ENCODE assay signal across 8 mouse cellular contexts in genomic region chr11:98751221-98751782, GRCm38 (mm10). TPM values are rescaled to one million over a fixed set of nuclear protein-coding genes. Genes with fewer than 3 reads are reported as not detected.
DNase-seq lines count a peak whose midpoint lies in the region; ATAC-seq lines count a peak whose summit lies in the region.

No protein-coding gene starts in this region.

- H3K36me3 ChIP-seq in embryonic facial prominence, embryonic 10.5 days (replicated peaks) = peaks cover 13% of the 10 kb centered on the region
- H3K36me3 ChIP-seq in hindbrain, embryonic 11.5 days (ENCODE audit: control insufficient read depth, insufficient read depth, low read length) = 0 out of 2 replicates have a peak, but pooled peaks cover 3% of the 10 kb centered on the region
- H3K36me3 ChIP-seq in limb, embryonic 15.5 days = peaks cover 14% of the 10 kb centered on the region
- H3K36me3 ChIP-seq in neural tube, embryonic 15.5 days = peaks cover 16% of the 10 kb centered on the region; the same call in 1 of the 2 replicates

- no peak for ATAC-seq in hindbrain, embryonic 11.5 days (ENCODE audit: low FRiP score)
- ATAC-seq in limb, embryonic 15.5 days (ENCODE audit: insufficient number of reproducible peaks, low FRiP score, low TSS enrichment, low read depth) = peak; percentile 37
- no peak for ATAC-seq in neural tube, embryonic 15.5 days (ENCODE audit: low FRiP score)

- H3K4me1 ChIP-seq in embryonic facial prominence, embryonic 10.5 days = peaks cover 87% of the 10 kb centered on the region
- H3K4me1 ChIP-seq in hindbrain, embryonic 11.5 days (replicated peaks; ENCODE audit: control insufficient read depth, insufficient read depth, low read length) = peaks cover 53% of the 10 kb centered on the region
- H3K4me1 ChIP-seq in limb, embryonic 15.5 days = peaks cover 87% of the 10 kb centered on the region
- peaks cover 92% of the 10 kb centered on the region for H3K4me1 ChIP-seq in neural tube, embryonic 15.5 days

- intact Hi-C loops in heart, postnatal 14 days (cut with DNase I) = no loop called here

- H3K27ac ChIP-seq in embryonic facial prominence, embryonic 10.5 days (replicated peaks) = peak overlapping the region; percentile 79
- peak overlapping the region; percentile 92 for H3K27ac ChIP-seq in hindbrain, embryonic 11.5 days (ENCODE audit: low read depth, low read length)
- peak overlapping the region; percentile 86 for H3K27ac ChIP-seq in limb, embryonic 15.5 days
- peak overlapping the region; percentile 89 for H3K27ac ChIP-seq in neural tube, embryonic 15.5 days (replicated peaks)

- peak; percentile 60 to 64 for DNase-seq in heart, adult 18-20 months
- no peak for DNase-seq in heart, postnatal 14 days
- no peak for DNase-seq in embryonic facial prominence, embryonic 10.5 days (ENCODE audit: low spot score)
- DNase-seq in hindbrain, embryonic 11.5 days (ENCODE audit: low spot score) = no peak
- no peak for DNase-seq in adipocyte (ENCODE audit: low spot score)
- no peak for DNase-seq in urinary bladder, postnatal 4 days (ENCODE audit: low spot score in 2 of 2)

- no peak overlapping the region for H3K4me2 ChIP-seq in hindbrain, embryonic 11.5 days (replicated peaks; ENCODE audit: low read depth, low read length)
- peak overlapping the region; percentile 39 for H3K4me2 ChIP-seq in limb, embryonic 15.5 days
- peak overlapping the region; percentile 94 for H3K4me2 ChIP-seq in neural tube, embryonic 15.5 days

- WGBS in embryonic facial prominence, embryonic 10.5 days = 48% methylated on average over 6 of the region's 6 CpGs
- 58% methylated on average over 6 of the region's 6 CpGs for WGBS in hindbrain, embryonic 11.5 days
- 27% methylated on average over 6 of the region's 6 CpGs for WGBS in limb, embryonic 15.5 days
- WGBS in neural tube, embryonic 15.5 days = 24% methylated on average over 6 of the region's 6 CpGs

- peaks cover 5% of the 10 kb centered on the region; the same call in 1 of the 2 replicates for H3K27me3 ChIP-seq in embryonic facial prominence, embryonic 10.5 days (replicated peaks; ENCODE audit: low read depth, poor library complexity, severe bottlenecking)
- no peaks in the 10 kb centered on the region for H3K27me3 ChIP-seq in hindbrain, embryonic 11.5 days (ENCODE audit: control insufficient read depth, insufficient read depth, low read length)
- no peaks in the 10 kb centered on the region for H3K27me3 ChIP-seq in limb, embryonic 15.5 days
- H3K27me3 ChIP-seq in neural tube, embryonic 15.5 days (replicated peaks) = no peaks in the 10 kb centered on the region

- H3K4me3 ChIP-seq in embryonic facial prominence, embryonic 10.5 days = peak overlapping the region; percentile 21; the same call in 1 of the 2 replicates
- H3K4me3 ChIP-seq in hindbrain, embryonic 11.5 days (ENCODE audit: low read depth, low read length) = no peak overlapping the region
- H3K4me3 ChIP-seq in limb, embryonic 15.5 days = 0 out of 2 replicates have a peak overlapping the region, but pooled peaks have one; percentile 9
- H3K4me3 ChIP-seq in neural tube, embryonic 15.5 days (replicated peaks) = no peak overlapping the region

- peak overlapping the region; percentile 42 for H3K9ac ChIP-seq in hindbrain, embryonic 11.5 days (ENCODE audit: low read depth, low read length)
- no peak overlapping the region for H3K9ac ChIP-seq in limb, embryonic 15.5 days
- H3K9ac ChIP-seq in neural tube, embryonic 15.5 days (replicated peaks) = peak overlapping the region; percentile 3

- no peaks in the 10 kb centered on the region for H3K9me3 ChIP-seq in embryonic facial prominence, embryonic 10.5 days
- H3K9me3 ChIP-seq in hindbrain, embryonic 11.5 days (ENCODE audit: control insufficient read depth, low read length) = no peaks in the 10 kb centered on the region
- no peaks in the 10 kb centered on the region for H3K9me3 ChIP-seq in limb, embryonic 15.5 days
- H3K9me3 ChIP-seq in neural tube, embryonic 15.5 days (replicated peaks) = no peaks in the 10 kb centered on the region

RNA-seq across cellular contexts. Expression of gene Thra, which starts 10.9 kb away (rescaled TPM):
- total RNA-seq in heart, adult 18-20 months (2021) = 100 to 1,000 TPM in 1 of 2 experiments, 10 to 100 TPM in 1; 99.7 to 103 TPM
- 100 to 1,000 TPM; 123 to 130 TPM for total RNA-seq in heart, postnatal 14 days (2021)
- polyA plus RNA-seq in embryonic facial prominence, embryonic 10.5 days (2016; fragmentation: Nextera tagmentation; extraction: Ambion mirVana) = 8.8 and 9.1 TPM in 2 replicates
- polyA plus RNA-seq in hindbrain, embryonic 11.5 days (2014; fragmentation: Nextera tagmentation; extraction: Ambion mirVana) = 34.7 and 41.4 TPM in 2 replicates
- polyA plus RNA-seq in limb, embryonic 15.5 days (2015; fragmentation: Nextera tagmentation; extraction: Ambion mirVana) = 38.4 and 39.6 TPM in 2 replicates
- polyA plus RNA-seq in neural tube, embryonic 15.5 days (2015; fragmentation: Nextera tagmentation; extraction: Ambion mirVana) = 104 and 125 TPM in 2 replicates

RNA-seq across cellular contexts. Expression of gene Med24, which starts 22.1 kb away (rescaled TPM):
- 10 to 100 TPM; 42.0 to 44.2 TPM for total RNA-seq in heart, adult 18-20 months (2021)
- 10 to 100 TPM; 49.5 to 49.8 TPM for total RNA-seq in heart, postnatal 14 days (2021)
- 73.9 and 78.1 TPM in 2 replicates for polyA plus RNA-seq in embryonic facial prominence, embryonic 10.5 days (2016; fragmentation: Nextera tagmentation; extraction: Ambion mirVana)
- polyA plus RNA-seq in hindbrain, embryonic 11.5 days (2014; fragmentation: Nextera tagmentation; extraction: Ambion mirVana) = 47.3 and 60.8 TPM in 2 replicates
- polyA plus RNA-seq in limb, embryonic 15.5 days (2015; fragmentation: Nextera tagmentation; extraction: Ambion mirVana) = 47.6 and 48.3 TPM in 2 replicates
- polyA plus RNA-seq in neural tube, embryonic 15.5 days (2015; fragmentation: Nextera tagmentation; extraction: Ambion mirVana) = 59.6 and 60.9 TPM in 2 replicates

RNA-seq across cellular contexts. Expression of gene Nr1d1, which starts 23.8 kb away (rescaled TPM):
- total RNA-seq in heart, adult 18-20 months (2021) = 10 to 100 TPM; 54.2 to 67.6 TPM
- total RNA-seq in heart, postnatal 14 days (2021) = 10 to 100 TPM; 20.7 to 31.5 TPM
- 1.1 and 1.8 TPM in 2 replicates for polyA plus RNA-seq in embryonic facial prominence, embryonic 10.5 days (2016; fragmentation: Nextera tagmentation; extraction: Ambion mirVana)
- 0.92 and 1.4 TPM in 2 replicates for polyA plus RNA-seq in hindbrain, embryonic 11.5 days (2014; fragmentation: Nextera tagmentation; extraction: Ambion mirVana)
- 1.2 TPM in 2 replicates for polyA plus RNA-seq in limb, embryonic 15.5 days (2015; fragmentation: Nextera tagmentation; extraction: Ambion mirVana)
- polyA plus RNA-seq in neural tube, embryonic 15.5 days (2015; fragmentation: Nextera tagmentation; extraction: Ambion mirVana) = 3.8 and 4.0 TPM in 2 replicates

RNA-seq across cellular contexts. Expression of gene Msl1, which starts 44.0 kb away (rescaled TPM):
- 10 to 100 TPM; 71.7 to 73.3 TPM for total RNA-seq in heart, adult 18-20 months (2021)
- 10 to 100 TPM; 71.2 to 71.8 TPM for total RNA-seq in heart, postnatal 14 days (2021)
- 23.4 and 23.5 TPM in 2 replicates for polyA plus RNA-seq in embryonic facial prominence, embryonic 10.5 days (2016; fragmentation: Nextera tagmentation; extraction: Ambion mirVana)
- polyA plus RNA-seq in hindbrain, embryonic 11.5 days (2014; fragmentation: Nextera tagmentation; extraction: Ambion mirVana) = 25.0 and 28.0 TPM in 2 replicates
- 22.9 and 25.8 TPM in 2 replicates for polyA plus RNA-seq in limb, embryonic 15.5 days (2015; fragmentation: Nextera tagmentation; extraction: Ambion mirVana)
- polyA plus RNA-seq in neural tube, embryonic 15.5 days (2015; fragmentation: Nextera tagmentation; extraction: Ambion mirVana) = 27.5 and 30.1 TPM in 2 replicates

RNA-seq across cellular contexts. Expression of gene Csf3, which starts 50.2 kb away (rescaled TPM):
- total RNA-seq in heart, adult 18-20 months (2021) = not detected
- total RNA-seq in heart, postnatal 14 days (2021) = not detected
- polyA plus RNA-seq in embryonic facial prominence, embryonic 10.5 days (2016; fragmentation: Nextera tagmentation; extraction: Ambion mirVana) = not detected in 2 replicates
- not detected in 2 replicates for polyA plus RNA-seq in hindbrain, embryonic 11.5 days (2014; fragmentation: Nextera tagmentation; extraction: Ambion mirVana)
- 0.10 TPM in 1 of 2 replicates, not detected in the other for polyA plus RNA-seq in limb, embryonic 15.5 days (2015; fragmentation: Nextera tagmentation; extraction: Ambion mirVana)
- not detected in 2 replicates for polyA plus RNA-seq in neural tube, embryonic 15.5 days (2015; fragmentation: Nextera tagmentation; extraction: Ambion mirVana)

Comparison
In these comparisons a context has a peak if more than half of its experiments do, and no peak if none do; other contexts are left out.
1. DNase-seq: peak in heart, adult 18-20 months (2 of 2); none in heart, postnatal 14 days (0 of 2), embryonic facial prominence, embryonic 10.5 days (single experiment), hindbrain, embryonic 11.5 days (single experiment), adipocyte (single experiment) and urinary bladder, postnatal 4 days (0 of 2).
2. H3K4me3 ChIP-seq: peak in embryonic facial prominence, embryonic 10.5 days (single experiment) and limb, embryonic 15.5 days (single experiment); none in hindbrain, embryonic 11.5 days (single experiment) and neural tube, embryonic 15.5 days (single experiment).
3. Peak in every context shown above with its lines, with median percentiles within 50 percentile points of each other: H3K27ac ChIP-seq.